Mouse (Mus musculus): Measurements from ENCODE around the gene Mknk2. TPM values are rescaled to one million over a fixed set of nuclear protein-coding genes. Genes with fewer than 3 reads are reported as not detected.

Mknk2 gene
- polyA plus RNA-seq, 1 experiment from 2014 or later = 43.7 TPM

GRCm38 (mm10) chr10:80701721-80702535, 24.0 kb upstream of the Mknk2 start, which contains the start of the genes Mob3a and Izumo4:
Gene Mob3a, minus strand, starts transcription at chr10:80701977.
Gene Izumo4, plus strand, starts transcription at chr10:80702184.
- ATAC-seq = peak; percentile 96
- peaks cover 6% of the 10 kb centered on the region; the same call in 1 of the 2 replicates for H3K36me3 ChIP-seq (ENCODE audit: control insufficient read depth, insufficient read depth, low read length)
- H3K27ac ChIP-seq (ENCODE audit: low read length) = peak within 1 kb of the TSS; percentile 88
- no peaks in the 10 kb centered on the region for H3K9me3 ChIP-seq (replicated peaks; ENCODE audit: control insufficient read depth, low read length, poor library complexity, severe bottlenecking)
- H3K4me2 ChIP-seq (ENCODE audit: low read length) = peak within 1 kb of the TSS; percentile 71
- WGBS = under 1% methylated on average over 56 of the region's 59 CpGs
- no peaks in the 10 kb centered on the region for H3K27me3 ChIP-seq (ENCODE audit: control insufficient read depth, insufficient read depth, low read depth, low read length)
- peak within 1 kb of the TSS; percentile 85 for H3K4me3 ChIP-seq (ENCODE audit: low read depth, low read length)
- H3K4me1 ChIP-seq (ENCODE audit: control insufficient read depth, insufficient read depth, low read length) = peaks cover 29% of the 10 kb centered on the region
- peak within 1 kb of the TSS; percentile 81 for H3K9ac ChIP-seq (ENCODE audit: low read depth, low read length)

DNA sequence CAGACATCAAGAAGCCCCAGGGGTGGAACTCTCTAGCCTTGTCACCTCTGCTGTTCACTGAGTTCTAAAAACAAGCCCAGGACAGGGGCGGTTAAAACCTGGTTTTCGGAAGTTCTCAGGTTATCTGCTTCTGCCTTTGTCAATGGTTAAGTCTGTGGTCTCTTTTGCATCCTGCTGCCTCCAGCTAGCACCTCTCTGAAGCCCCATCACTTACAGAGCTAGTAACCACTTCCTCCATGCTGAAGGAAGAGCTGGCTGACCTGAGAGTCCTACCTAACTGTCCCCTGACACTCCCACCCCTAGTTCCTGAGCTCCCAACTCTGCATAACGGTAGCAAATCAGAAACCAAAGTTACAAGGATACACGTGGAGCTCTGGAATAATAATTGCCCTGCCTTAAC, 22.8 kb upstream of the Mknk2 start:
- no peaks in the 10 kb centered on the region for H3K27me3 ChIP-seq (ENCODE audit: control insufficient read depth, insufficient read depth, low read depth, low read length)
- 45% methylated on average over 4 of the region's 4 CpGs for WGBS
- no peaks in the 10 kb centered on the region for H3K9me3 ChIP-seq (replicated peaks; ENCODE audit: control insufficient read depth, low read length, poor library complexity, severe bottlenecking)
- peak overlapping the region; percentile 66 for H3K4me2 ChIP-seq (ENCODE audit: low read length)
- H3K36me3 ChIP-seq (ENCODE audit: control insufficient read depth, insufficient read depth, low read length) = peaks cover 2% of the 10 kb centered on the region; the same call in 1 of the 2 replicates
- H3K4me1 ChIP-seq (ENCODE audit: control insufficient read depth, insufficient read depth, low read length) = peaks cover 29% of the 10 kb centered on the region
- H3K9ac ChIP-seq (ENCODE audit: low read depth, low read length) = peak overlapping the region; percentile 5; the same call in 1 of the 2 replicates
- ATAC-seq = no peak
- H3K27ac ChIP-seq (ENCODE audit: low read length) = no peak overlapping the region
- peak overlapping the region; percentile 85 for H3K4me3 ChIP-seq (ENCODE audit: low read depth, low read length)

DNA sequence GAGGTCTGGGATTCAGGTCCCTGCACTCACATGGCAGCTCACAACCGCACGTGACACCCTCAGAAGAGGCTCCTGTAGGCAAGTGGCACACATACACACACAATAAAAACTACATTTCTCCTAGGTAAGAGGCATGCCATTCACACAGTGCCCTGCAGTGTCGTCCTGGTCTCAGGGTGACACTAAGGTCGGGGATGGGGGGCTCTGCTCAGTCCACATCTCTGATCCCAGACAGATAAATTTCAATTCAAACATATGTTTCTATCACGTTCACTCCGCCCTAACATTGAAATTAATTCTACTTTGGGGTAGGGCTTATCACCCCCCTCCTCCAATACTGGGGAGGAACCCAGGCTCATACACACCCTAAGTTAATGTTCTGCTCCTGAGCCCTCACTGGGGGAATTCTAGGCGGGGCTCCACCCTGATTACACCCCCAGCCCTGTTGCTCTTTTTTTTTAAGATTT, 22.2 kb upstream of the Mknk2 start:
- H3K9ac ChIP-seq (ENCODE audit: low read depth, low read length) = peak overlapping the region; percentile 16; the same call in 1 of the 2 replicates
- no peak for ATAC-seq

GRCm38 (mm10) chr10:80698605-80699004, 20.7 kb upstream of the Mknk2 start:
- peaks cover 23% of the 10 kb centered on the region for H3K4me1 ChIP-seq (ENCODE audit: control insufficient read depth, insufficient read depth, low read length)
- H3K9me3 ChIP-seq (replicated peaks; ENCODE audit: control insufficient read depth, low read length, poor library complexity, severe bottlenecking) = no peaks in the 10 kb centered on the region
- no peak overlapping the region for H3K9ac ChIP-seq (ENCODE audit: low read depth, low read length)
- H3K27ac ChIP-seq (ENCODE audit: low read length) = no peak overlapping the region
- no peak overlapping the region for H3K4me3 ChIP-seq (ENCODE audit: low read depth, low read length)
- WGBS = 94% methylated on average over 9 of the region's 9 CpGs
- no peak for ATAC-seq
- H3K4me2 ChIP-seq (ENCODE audit: low read length) = no peak overlapping the region
- no peaks in the 10 kb centered on the region; the same call in 1 of the 2 replicates for H3K36me3 ChIP-seq (ENCODE audit: control insufficient read depth, insufficient read depth, low read length)
- no peaks in the 10 kb centered on the region for H3K27me3 ChIP-seq (ENCODE audit: control insufficient read depth, insufficient read depth, low read depth, low read length)

More for the DNA sequence above, 22.2 kb upstream of the Mknk2 start:
- Histone ChIP-seq H3K4me2 (ENCODE audit: low read length) (no peak overlapping the region; the same call in 1 of the 2 replicates), H3K27me3 (ENCODE audit: control insufficient read depth, insufficient read depth, low read depth, low read length) (no peaks in the 10 kb centered on the region), H3K9me3 (replicated peaks; ENCODE audit: control insufficient read depth, low read length, poor library complexity, severe bottlenecking) (no peaks in the 10 kb centered on the region), H3K27ac (ENCODE audit: low read length) (no peak overlapping the region), H3K4me1 (ENCODE audit: control insufficient read depth, insufficient read depth, low read length) (peaks cover 29% of the 10 kb centered on the region), H3K36me3 (ENCODE audit: control insufficient read depth, insufficient read depth, low read length) (no peaks in the 10 kb centered on the region), H3K4me3 (ENCODE audit: low read depth, low read length) (no peak overlapping the region)
- WGBS = 91% methylated on average over 7 of the region's 7 CpGs

DNA sequence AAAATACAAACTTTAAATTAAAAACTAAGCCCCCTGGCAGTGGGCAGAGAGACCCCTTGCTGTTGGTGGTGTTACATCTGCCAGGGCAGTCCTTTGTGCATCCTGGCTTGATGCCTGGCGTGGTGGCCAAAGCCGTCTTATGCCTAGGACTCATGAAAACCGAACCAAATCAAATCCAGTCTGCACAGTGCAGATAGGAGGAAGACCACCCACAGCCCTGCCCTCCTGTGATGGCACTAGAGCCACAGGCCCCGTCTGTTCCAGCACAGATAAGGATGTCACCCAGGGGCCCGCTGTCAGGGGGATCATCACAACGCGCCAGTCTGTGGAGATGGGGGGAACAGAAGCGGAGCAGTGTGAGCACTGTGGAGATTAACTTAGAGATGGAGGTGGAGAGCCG, 19.9 kb upstream of the Mknk2 start:
- ATAC-seq = no peak
- H3K27me3 ChIP-seq (ENCODE audit: control insufficient read depth, insufficient read depth, low read depth, low read length) = no peaks in the 10 kb centered on the region
- no peak overlapping the region for H3K9ac ChIP-seq (ENCODE audit: low read depth, low read length)
- WGBS = 69% methylated on average over 9 of the region's 9 CpGs
- peaks cover 15% of the 10 kb centered on the region for H3K4me1 ChIP-seq (ENCODE audit: control insufficient read depth, insufficient read depth, low read length)
- no peaks in the 10 kb centered on the region; the same call in 1 of the 2 replicates for H3K36me3 ChIP-seq (ENCODE audit: control insufficient read depth, insufficient read depth, low read length)
- no peak overlapping the region for H3K4me3 ChIP-seq (ENCODE audit: low read depth, low read length)
- no peak overlapping the region for H3K27ac ChIP-seq (ENCODE audit: low read length)
- no peaks in the 10 kb centered on the region for H3K9me3 ChIP-seq (replicated peaks; ENCODE audit: control insufficient read depth, low read length, poor library complexity, severe bottlenecking)
- no peak overlapping the region for H3K4me2 ChIP-seq (ENCODE audit: low read length)

GRCm38 (mm10) chr10:80697393-80697787, 19.5 kb upstream of the Mknk2 start:
- H3K9ac ChIP-seq (ENCODE audit: low read depth, low read length) = no peak overlapping the region
- H3K4me3 ChIP-seq (ENCODE audit: low read depth, low read length) = no peak overlapping the region
- no peak overlapping the region for H3K4me2 ChIP-seq (ENCODE audit: low read length)
- no peaks in the 10 kb centered on the region for H3K27me3 ChIP-seq (ENCODE audit: control insufficient read depth, insufficient read depth, low read depth, low read length)
- H3K4me1 ChIP-seq (ENCODE audit: control insufficient read depth, insufficient read depth, low read length) = peaks cover 15% of the 10 kb centered on the region
- WGBS = 89% methylated on average over 8 of the region's 8 CpGs
- no peaks in the 10 kb centered on the region for H3K9me3 ChIP-seq (replicated peaks; ENCODE audit: control insufficient read depth, low read length, poor library complexity, severe bottlenecking)
- ATAC-seq = no peak
- H3K27ac ChIP-seq (ENCODE audit: low read length) = no peak overlapping the region
- no peaks in the 10 kb centered on the region; the same call in 1 of the 2 replicates for H3K36me3 ChIP-seq (ENCODE audit: control insufficient read depth, insufficient read depth, low read length)

- Histone ChIP-seq H3K4me1 (ENCODE audit: control insufficient read depth, insufficient read depth, low read length) (peaks cover 15% of the 10 kb centered on the region), H3K9ac (ENCODE audit: low read depth, low read length) (no peak overlapping the region), H3K4me2 (ENCODE audit: low read length) (no peak overlapping the region), H3K36me3 (ENCODE audit: control insufficient read depth, insufficient read depth, low read length) (no peaks in the 10 kb centered on the region; the same call in 1 of the 2 replicates), H3K9me3 (replicated peaks; ENCODE audit: control insufficient read depth, low read length, poor library complexity, severe bottlenecking) (no peaks in the 10 kb centered on the region), H3K27me3 (ENCODE audit: control insufficient read depth, insufficient read depth, low read depth, low read length) (no peaks in the 10 kb centered on the region), H3K27ac (ENCODE audit: low read length) (no peak overlapping the region), H3K4me3 (ENCODE audit: low read depth, low read length) (no peak overlapping the region)
- no peak for ATAC-seq
- 78% methylated on average over 11 of the region's 12 CpGs for WGBS
Measured at GRCm38 (mm10) chr10:80696502-80697392, 18.8 kb upstream of the Mknk2 start.

GRCm38 (mm10) chr10:80695801-80696501, 18.0 kb upstream of the Mknk2 start:
- H3K9me3 ChIP-seq (replicated peaks; ENCODE audit: control insufficient read depth, low read length, poor library complexity, severe bottlenecking) = no peaks in the 10 kb centered on the region
- WGBS = 72% methylated on average over 10 of the region's 10 CpGs
- ATAC-seq = no peak

More at GRCm38 (mm10) chr10:80695801-80696501, 18.0 kb upstream of the Mknk2 start:
- peaks cover 13% of the 10 kb centered on the region for H3K4me1 ChIP-seq (ENCODE audit: control insufficient read depth, insufficient read depth, low read length)
- H3K27me3 ChIP-seq (ENCODE audit: control insufficient read depth, insufficient read depth, low read depth, low read length) = no peaks in the 10 kb centered on the region
- peaks cover 3% of the 10 kb centered on the region; the same call in 1 of the 2 replicates for H3K36me3 ChIP-seq (ENCODE audit: control insufficient read depth, insufficient read depth, low read length)
- H3K9ac ChIP-seq (ENCODE audit: low read depth, low read length) = no peak overlapping the region
- H3K4me2 ChIP-seq (ENCODE audit: low read length) = no peak overlapping the region
- no peak overlapping the region for H3K4me3 ChIP-seq (ENCODE audit: low read depth, low read length)
- no peak overlapping the region for H3K27ac ChIP-seq (ENCODE audit: low read length)

Measured in midbrain, embryonic 16.5 days (tissue).